Mouse (Mus musculus) spleen, adult 12 weeks (tissue): ENCODE measurements around the gene Klhdc9.
"Not testable (repeated sequence)": the region's sequence is repeated elsewhere in the genome, so short reads cannot be mapped to it uniquely, and the experiment has no call there.

Experiments
- DNase-seq: peaks from one replicate; pipeline ENCODE4 v3.0.0; 2022; ENCODE audit warnings: low spot score

Gene Klhdc9

GRCm38 (mm10) chr1:171356814-171357213 is 3.8 kb downstream of the Klhdc9 start:
- DNase-seq = no peak

GRCm38 (mm10) chr1:171355812-171356340 is 4.7 kb downstream of the Klhdc9 start:
- DNase-seq = peak; percentile 50

GRCm38 (mm10) chr1:171349210-171349609 is 11.4 kb downstream of the Klhdc9 start:
- DNase-seq = no peak

GRCm38 (mm10) chr1:171348665-171349064 is 11.9 kb downstream of the Klhdc9 start:
- no peak for DNase-seq

- DNase-seq = no peak
These were observed 14.5 kb downstream of the Klhdc9 start for GRCm38 (mm10) chr1:171346095-171346450.

GRCm38 (mm10) chr1:171345225-171346094 is 15.1 kb downstream of the Klhdc9 start, which contains the start of the genes Nit1 and Pfdn2:
Nit1 (minus strand) TSS chr1:171345646.
Pfdn2 (plus strand) TSS chr1:171345670.
- peak; percentile 84 for DNase-seq

GRCm38 (mm10) chr1:171344715-171345114 is 15.9 kb downstream of the Klhdc9 start:
- DNase-seq = no peak

GRCm38 (mm10) chr1:171343922-171344677 is 16.5 kb downstream of the Klhdc9 start:
- DNase-seq = no peak

GRCm38 (mm10) chr1:171342262-171343207 is 18.1 kb downstream of the Klhdc9 start:
- no peak for DNase-seq

- no peak for DNase-seq
These were observed 30.4 kb downstream of the Klhdc9 start for GRCm38 (mm10) chr1:171330216-171330560.

GRCm38 (mm10) chr1:171329433-171330215 is 31.0 kb downstream of the Klhdc9 start:
- no peak for DNase-seq

GRCm38 (mm10) chr1:171328839-171329432 is 31.7 kb downstream of the Klhdc9 start, which contains the start of gene Dedd:
Dedd (plus strand) TSS chr1:171329145.
- peak; percentile 85 for DNase-seq

GRCm38 (mm10) chr1:171328244-171328643 is 32.4 kb downstream of the Klhdc9 start:
- DNase-seq = no peak

- DNase-seq = not testable (repeated sequence)
These were observed 34.0 kb downstream of the Klhdc9 start for GRCm38 (mm10) chr1:171326588-171326987.

GRCm38 (mm10) chr1:171325571-171325970 is 35.0 kb downstream of the Klhdc9 start:
- no peak for DNase-seq

- DNase-seq = no peak
These were observed 38.6 kb downstream of the Klhdc9 start for GRCm38 (mm10) chr1:171322012-171322411.

GRCm38 (mm10) chr1:171321415-171321814 is 39.2 kb downstream of the Klhdc9 start:
- no peak for DNase-seq

GRCm38 (mm10) chr1:171320151-171320550 is 40.4 kb downstream of the Klhdc9 start:
- no peak for DNase-seq

GRCm38 (mm10) chr1:171319748-171320147 is 40.9 kb downstream of the Klhdc9 start:
- no peak for DNase-seq

- DNase-seq = no peak
These were observed 51.3 kb downstream of the Klhdc9 start for GRCm38 (mm10) chr1:171309321-171309720.
